Mouse (Mus musculus) intestine, embryonic 14.5 days (tissue): ENCODE results near the gene Akap8. TPM values are rescaled to one million over a fixed set of nuclear protein-coding genes. Genes with fewer than 3 reads are reported as not detected.

Experiments used
- ATAC-seq: fragments of 200-750 bp; cut with Nextera tagmentation; replicated peaks from 2 replicates; pipeline ENCODE4 v1.8.0; 2017; ENCODE audit warnings: low read depth, moderate number of reproducible peaks, moderate TSS enrichment, moderate library complexity; ENCODE audit not compliant: low FRiP score, low TSS enrichment
- DNase-seq: peaks from one replicate; pipeline ENCODE4 v3.0.0-alpha.2; 2018; ENCODE audit warnings: low spot score
- H3K27ac ChIP-seq: fragments of 300-500 bp; sonication (generic); 2 replicates; pipeline ENCODE4 v1.5.1; 2014; ENCODE audit warnings: low read depth, mild to moderate bottlenecking, control low read depth
- H3K27me3 ChIP-seq: fragments of 300-500 bp; sonication (generic); replicated peaks from 2 replicates; pipeline ENCODE4 v1.6.1; 2014; ENCODE audit warnings: low read length, control low read depth; ENCODE audit not compliant: control insufficient read depth, insufficient read depth
- H3K36me3 ChIP-seq: fragments of 300-500 bp; sonication (generic); 2 replicates; pipeline ENCODE4 v1.6.1; 2014; ENCODE audit warnings: low read length, control low read depth; ENCODE audit not compliant: control insufficient read depth, insufficient read depth
- H3K4me1 ChIP-seq: fragments of 300-500 bp; sonication (generic); replicated peaks from 2 replicates; pipeline ENCODE4 v1.6.1; 2014; ENCODE audit warnings: low read length, control low read depth, mixed read lengths; ENCODE audit not compliant: control insufficient read depth, insufficient read depth
- H3K4me2 ChIP-seq: fragments of 300-500 bp; sonication (generic); 2 replicates; pipeline ENCODE4 v1.6.1; 2014; ENCODE audit warnings: low read length
- H3K4me3 ChIP-seq: fragments of 300-500 bp; sonication (generic); 2 replicates; pipeline ENCODE4 v1.5.1; 2014; ENCODE audit warnings: low read depth, low read length, control low read depth, mixed read lengths
- H3K9ac ChIP-seq: fragments of 300-500 bp; sonication (generic); 2 replicates; pipeline ENCODE4 v1.6.1; 2014; ENCODE audit warnings: mild to moderate bottlenecking, low read length
- H3K9me3 ChIP-seq: fragments of 300-500 bp; sonication (generic); 2 replicates; pipeline ENCODE4 v1.6.1; 2016; ENCODE audit warnings: low read length, control low read depth; ENCODE audit not compliant: control insufficient read depth
- WGBS: fragments of 180-500 bp; shearing (Covaris S2); extraction: QIAGEN DNeasy Blood & Tissue Kit; methylation state at CpG from one replicate; pipeline ENCODE4 v1.1.7; 2014; 5-methylcytosine and 5-hydroxymethylcytosine counted together
- polyA plus RNA-seq: library from polyadenylated mRNA; unstranded; fragments of >200 nt; fragmentation: Nextera tagmentation; extraction: Ambion mirVana; gene quantifications from 2 replicates; pipeline ENCODE4 v1.2.1, GENCODE M21; 2014

The Akap8 gene
- polyA plus RNA-seq, 1 experiment from 2014 or later, result 51.8 TPM

GRCm38 (mm10) chr17:32269151-32269550 is 51.9 kb downstream of the Akap8 start:
- no peak for ATAC-seq
- Histone ChIP-seq H3K4me1 (no peaks in the 10 kb centered on the region), H3K4me3 (no peak overlapping the region), H3K27me3 (no peaks in the 10 kb centered on the region), H3K4me2 (no peak overlapping the region), H3K9me3 (no peaks in the 10 kb centered on the region), H3K36me3 (peaks cover 3% of the 10 kb centered on the region; the same call in 1 of the 2 replicates), H3K9ac (no peak overlapping the region), H3K27ac (no peak overlapping the region)
- no peak for DNase-seq
- 88% methylated on average over 7 of the region's 7 CpGs for WGBS

- H3K36me3 ChIP-seq, result peaks cover 3% of the 10 kb centered on the region; the same call in 1 of the 2 replicates
- no peak overlapping the region for H3K4me3 ChIP-seq
- no peaks in the 10 kb centered on the region for H3K27me3 ChIP-seq
- H3K27ac ChIP-seq, result no peak overlapping the region
- H3K9me3 ChIP-seq, result no peaks in the 10 kb centered on the region
- 95% methylated on average over 3 of the region's 3 CpGs for WGBS
- no peak overlapping the region for H3K4me2 ChIP-seq
- ATAC-seq (no peak), DNase-seq (no peak)
- no peak overlapping the region for H3K9ac ChIP-seq
- no peaks in the 10 kb centered on the region for H3K4me1 ChIP-seq
Observed at GRCm38 (mm10) chr17:32268540-32268960, 52.5 kb downstream of the Akap8 start.

- ATAC-seq (no peak), DNase-seq (no peak)
- Histone ChIP-seq H3K36me3 (peaks cover 3% of the 10 kb centered on the region; the same call in 1 of the 2 replicates), H3K4me2 (no peak overlapping the region), H3K4me1 (no peaks in the 10 kb centered on the region), H3K9ac (no peak overlapping the region), H3K27me3 (no peaks in the 10 kb centered on the region), H3K27ac (no peak overlapping the region), H3K9me3 (no peaks in the 10 kb centered on the region), H3K4me3 (no peak overlapping the region)
- 74% methylated on average over 2 of the region's 2 CpGs for WGBS
Observed at GRCm38 (mm10) chr17:32268096-32268495, 52.9 kb downstream of the Akap8 start.

- no peak overlapping the region for H3K9ac ChIP-seq
- H3K27me3 ChIP-seq, result no peaks in the 10 kb centered on the region
- WGBS, result 79% methylated on average over 1 of the region's 1 CpGs
- no peak for ATAC-seq
- no peaks in the 10 kb centered on the region for H3K4me1 ChIP-seq
- no peak for DNase-seq
- H3K27ac ChIP-seq, result no peak overlapping the region
- H3K4me2 ChIP-seq, result no peak overlapping the region
- peaks cover 3% of the 10 kb centered on the region; the same call in 1 of the 2 replicates for H3K36me3 ChIP-seq
- H3K9me3 ChIP-seq, result no peaks in the 10 kb centered on the region
- no peak overlapping the region for H3K4me3 ChIP-seq
Observed at GRCm38 (mm10) chr17:32267617-32268016, 53.4 kb downstream of the Akap8 start.

- Histone ChIP-seq H3K9ac (no peak overlapping the region), H3K4me3 (no peak overlapping the region), H3K4me1 (no peaks in the 10 kb centered on the region), H3K27ac (no peak overlapping the region), H3K36me3 (peaks cover 3% of the 10 kb centered on the region; the same call in 1 of the 2 replicates), H3K27me3 (no peaks in the 10 kb centered on the region), H3K4me2 (no peak overlapping the region), H3K9me3 (no peaks in the 10 kb centered on the region)
- no peak for ATAC-seq
- WGBS, result 90% methylated on average over 2 of the region's 2 CpGs
- no peak for DNase-seq
Observed at GRCm38 (mm10) chr17:32263672-32264071, 57.4 kb downstream of the Akap8 start.

GRCm38 (mm10) chr17:32262831-32263559 is 58.0 kb downstream of the Akap8 start:
- H3K9ac ChIP-seq, result no peak overlapping the region
- no peak for ATAC-seq
- DNase-seq, result no peak
- peaks cover 3% of the 10 kb centered on the region; the same call in 1 of the 2 replicates for H3K36me3 ChIP-seq
- 0 out of 2 replicates have a peak, but pooled peaks cover 2% of the 10 kb centered on the region for H3K4me1 ChIP-seq
- no peak overlapping the region for H3K4me2 ChIP-seq
- no peaks in the 10 kb centered on the region for H3K9me3 ChIP-seq
- no peak overlapping the region for H3K4me3 ChIP-seq
- H3K27ac ChIP-seq, result no peak overlapping the region
- no peaks in the 10 kb centered on the region for H3K27me3 ChIP-seq
- WGBS, result 90% methylated on average over 8 of the region's 8 CpGs

- Histone ChIP-seq H3K27ac (no peak overlapping the region), H3K9ac (no peak overlapping the region), H3K9me3 (no peaks in the 10 kb centered on the region), H3K4me1 (0 out of 2 replicates have a peak, but pooled peaks cover 2% of the 10 kb centered on the region), H3K4me2 (no peak overlapping the region), H3K27me3 (no peaks in the 10 kb centered on the region), H3K4me3 (no peak overlapping the region), H3K36me3 (no peaks in the 10 kb centered on the region)
- ATAC-seq, result no peak
- 98% methylated on average over 2 of the region's 2 CpGs for WGBS
- DNase-seq, result no peak
Observed at GRCm38 (mm10) chr17:32258869-32259268, 62.2 kb downstream of the Akap8 start.

- ATAC-seq (no peak), DNase-seq (no peak)
- no peak overlapping the region for H3K27ac ChIP-seq
- H3K4me3 ChIP-seq, result no peak overlapping the region
- no peaks in the 10 kb centered on the region for H3K27me3 ChIP-seq
- H3K36me3 ChIP-seq, result 0 out of 2 replicates have a peak, but pooled peaks cover 5% of the 10 kb centered on the region
- no peak overlapping the region for H3K4me2 ChIP-seq
- 0 out of 2 replicates have a peak, but pooled peaks cover 2% of the 10 kb centered on the region for H3K4me1 ChIP-seq
- WGBS, result 75% methylated on average over 6 of the region's 6 CpGs
- no peak overlapping the region for H3K9ac ChIP-seq
- H3K9me3 ChIP-seq, result no peaks in the 10 kb centered on the region
Observed at GRCm38 (mm10) chr17:32257944-32258343, 63.1 kb downstream of the Akap8 start.

- Histone ChIP-seq H3K9ac (no peak overlapping the region), H3K36me3 (0 out of 2 replicates have a peak, but pooled peaks cover 5% of the 10 kb centered on the region), H3K4me2 (no peak overlapping the region), H3K4me1 (0 out of 2 replicates have a peak, but pooled peaks cover 2% of the 10 kb centered on the region), H3K9me3 (no peaks in the 10 kb centered on the region), H3K27me3 (no peaks in the 10 kb centered on the region), H3K4me3 (no peak overlapping the region), H3K27ac (no peak overlapping the region)
- WGBS, result 92% methylated on average over 2 of the region's 2 CpGs
- ATAC-seq (no peak), DNase-seq (no peak)
Observed at GRCm38 (mm10) chr17:32257452-32257851, 63.6 kb downstream of the Akap8 start.
